Mouse (Mus musculus) cortical plate, adult 2 months (tissue): ENCODE results near the gene Selp.

Experiments used
- CTCF ChIP-seq: fragments of 200-500 bp; IDR thresholded peaks from 2 replicates; pipeline ENCODE4 v1.5.1; 2011; ENCODE audit warnings: mild to moderate bottlenecking, control low read depth, low read length; ENCODE audit not compliant: insufficient read depth; ENCODE audit errors: extremely low read depth
- POLR2A ChIP-seq: fragments of 200-500 bp; IDR thresholded peaks from 2 replicates; pipeline ENCODE4 v1.6.1; 2011; ENCODE audit warnings: mild to moderate bottlenecking, low read length, control low read depth; ENCODE audit not compliant: insufficient read depth; ENCODE audit errors: extremely low read depth

DNA sequence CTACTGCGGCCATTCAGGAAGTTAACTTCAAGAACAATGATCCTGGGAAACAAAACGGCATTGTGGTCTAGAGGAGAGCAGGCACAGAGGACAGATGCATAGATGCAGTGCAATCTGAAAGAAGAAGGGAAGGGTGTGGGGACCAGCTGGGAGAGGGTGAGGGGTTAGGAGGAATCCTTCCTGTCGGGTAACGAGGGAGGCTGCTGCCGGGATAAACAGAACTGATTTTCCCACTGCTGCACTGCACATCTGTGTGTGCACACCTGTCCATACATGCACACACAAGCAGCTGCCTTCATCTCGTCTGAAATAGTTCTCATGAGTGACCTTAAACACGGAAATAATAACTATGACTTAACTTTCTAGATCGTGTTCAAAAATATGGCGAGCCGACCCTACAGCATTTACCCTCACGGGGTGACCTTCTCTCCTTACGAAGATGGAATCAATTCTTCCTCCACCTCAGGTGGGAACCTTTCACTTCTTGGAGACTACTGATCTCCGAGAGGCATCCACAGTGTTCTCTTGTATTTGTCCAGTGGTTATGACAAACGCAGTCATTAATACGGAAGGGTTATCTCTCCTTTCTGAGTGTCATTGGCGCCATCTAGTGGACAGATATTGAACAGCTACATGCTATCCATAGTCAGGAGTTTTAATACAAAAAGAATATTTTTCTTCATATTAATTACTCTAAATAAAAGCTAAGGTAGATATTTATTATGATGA is 69.2 kb downstream of the Selp start:
- TF ChIP-seq CTCF (peak; percentile 35; the same call in 1 of the 2 replicates), POLR2A (no peak)
